Mouse (Mus musculus) olfactory bulb, adult 2 months (tissue): Measurements from ENCODE around the gene Kcnk4.

Experiments
- CTCF ChIP-seq: fragments of 200-500 bp; IDR thresholded peaks from 2 replicates; pipeline ENCODE4 v1.5.1; 2012; ENCODE audit warnings: low read depth, mild to moderate bottlenecking, low read length, moderate library complexity; ENCODE audit not compliant: insufficient read depth
- POLR2A ChIP-seq: fragments of 200-500 bp; IDR thresholded peaks from 2 replicates; pipeline ENCODE4 v1.6.1; 2012; ENCODE audit warnings: mild to moderate bottlenecking, low read depth, low read length, moderate library complexity; ENCODE audit not compliant: insufficient read depth

GRCm38 (mm10) chr19:6909507-6910289 lies 24.6 kb downstream of the Kcnk4 start, which contains the start of the genes Trmt112 and Prdx5:
- no peak for TF ChIP-seq CTCF
- peak; percentile 80 for TF ChIP-seq POLR2A
